ENCODE assay signal across 16 mouse cellular contexts in genomic region chr3:154979101-154979500, GRCm38 (mm10).
DNase-seq lines count a peak whose midpoint lies in the region; ATAC-seq lines count a peak whose summit lies in the region.
"Had no signal": no experiment of that assay in that cellular context is flagged by ENCODE, and none has a peak within 500 bp of the region (broad histone marks: within the 10 kb centered on the region; RNA-seq: fewer than 3 reads in every experiment).

No protein-coding gene starts in this region.

- no peaks in the 10 kb centered on the region for H3K27me3 ChIP-seq in kidney, embryonic 15.5 days
- H3K27me3 ChIP-seq: embryonic facial prominence, embryonic 12.5 days; limb, embryonic 13.5 days had no signal

- no peaks in the 10 kb centered on the region for H3K36me3 ChIP-seq in kidney, embryonic 15.5 days
- H3K36me3 ChIP-seq: embryonic facial prominence, embryonic 12.5 days; forebrain, embryonic 10.5 days; limb, embryonic 13.5 days had no signal

- H3K4me1 ChIP-seq in kidney, embryonic 15.5 days, result no peaks in the 10 kb centered on the region
- H3K4me1 ChIP-seq: embryonic facial prominence, embryonic 12.5 days; forebrain, embryonic 10.5 days; limb, embryonic 13.5 days had no signal

- H3K4me2 ChIP-seq in kidney, embryonic 15.5 days, result no peak overlapping the region
- H3K4me2 ChIP-seq: embryonic facial prominence, embryonic 12.5 days; limb, embryonic 13.5 days had no signal

- H3K27ac ChIP-seq in kidney, embryonic 15.5 days, result no peak overlapping the region
- H3K27ac ChIP-seq: embryonic facial prominence, embryonic 12.5 days; forebrain, embryonic 10.5 days; limb, embryonic 13.5 days had no signal

- no peak overlapping the region for H3K9ac ChIP-seq in kidney, embryonic 15.5 days
- H3K9ac ChIP-seq: embryonic facial prominence, embryonic 12.5 days; limb, embryonic 13.5 days had no signal

- no peak for ATAC-seq in kidney, embryonic 15.5 days (replicated peaks; ENCODE audit: low FRiP score)
- ATAC-seq: CD4-positive, CD25-positive, alpha-beta regulatory T cell, adult 4 months; hindbrain, embryonic 16.5 days had no signal

- no peaks in the 10 kb centered on the region; the same call in 1 of the 2 replicates for H3K9me3 ChIP-seq in kidney, embryonic 15.5 days (replicated peaks)
- H3K9me3 ChIP-seq: embryonic facial prominence, embryonic 12.5 days; limb, embryonic 13.5 days had no signal

- WGBS in kidney, embryonic 15.5 days, result 76% methylated on average over 7 of the region's 7 CpGs

- no peak overlapping the region for H3K4me3 ChIP-seq in kidney, embryonic 15.5 days (replicated peaks)
- H3K4me3 ChIP-seq: embryonic facial prominence, embryonic 12.5 days; forebrain, embryonic 10.5 days; limb, embryonic 13.5 days had no signal

- peak; percentile 28 for DNase-seq in kidney, postnatal 10 days
- peak; percentile 49 for DNase-seq in ES-CJ7 (ENCODE audit: low read depth, low spot score)
- peak; percentile 39 for DNase-seq in adipocyte (ENCODE audit: low spot score)
- DNase-seq in hindlimb bud, embryonic 11.5 days (ENCODE audit: extremely low spot score, low read depth, low spot score), result peak; percentile 37
- no peak for DNase-seq in lung, postnatal 4 days
- DNase-seq in urinary bladder, adult 2 months (ENCODE audit: low spot score), result no peak
- DNase-seq in lung, postnatal 25 days (ENCODE audit: low spot score), result no peak
- DNase-seq: cerebellum, adult 18-20 months; kidney, adult 9 months; lung, adult 2 months had no signal

Comparison
In these comparisons a context has a peak if more than half of its experiments do, and no peak if none do; other contexts are left out.
1. DNase-seq: peak in kidney, postnatal 10 days (single experiment), ES-CJ7 (single experiment), adipocyte (single experiment) and hindlimb bud, embryonic 11.5 days (single experiment); none in lung, postnatal 4 days (0 of 2), urinary bladder, adult 2 months (single experiment) and lung, postnatal 25 days (single experiment).